Mouse (Mus musculus): ENCODE results near the gene Rplp0.
"Not testable (repeated sequence)": the region's sequence is repeated elsewhere in the genome, so short reads cannot be mapped to it uniquely, and the experiment has no call there.

Rplp0 gene

GRCm38 (mm10) chr5:115551386-115551785 lies 7.9 kb upstream of the Rplp0 start:
- no peak for DNase-seq (ENCODE audit: low spot score)

- no peak for DNase-seq (ENCODE audit: low spot score)
These were observed 7.5 kb upstream of the Rplp0 start for GRCm38 (mm10) chr5:115551799-115552198.

- DNase-seq (ENCODE audit: low spot score), result no peak
These were observed 5.4 kb upstream of the Rplp0 start for GRCm38 (mm10) chr5:115553801-115554420.

- no peak for DNase-seq (ENCODE audit: low spot score)
These were observed 4.6 kb upstream of the Rplp0 start for GRCm38 (mm10) chr5:115554536-115555291.

GRCm38 (mm10) chr5:115556217-115556616 lies 3.0 kb upstream of the Rplp0 start:
- no peak for DNase-seq (ENCODE audit: low spot score)

- DNase-seq (ENCODE audit: low spot score), result no peak
These were observed 979 bp upstream of the Rplp0 start for GRCm38 (mm10) chr5:115558182-115558794.

- DNase-seq (ENCODE audit: low spot score), result no peak
These were observed 1.2 kb downstream of the Rplp0 start for GRCm38 (mm10) chr5:115560336-115560905.

GRCm38 (mm10) chr5:115563771-115564585 lies 4.7 kb downstream of the Rplp0 start:
- no peak for DNase-seq (ENCODE audit: low spot score)

- peak; percentile 69 for DNase-seq (ENCODE audit: low spot score)
These were observed 5.6 kb downstream of the Rplp0 start, which contains the start of gene Gcn1l1 for GRCm38 (mm10) chr5:115564737-115565393. Gcn1l1 (plus strand) TSS chr5:115565254.

- DNase-seq (ENCODE audit: low spot score), result no peak
These were observed 6.1 kb downstream of the Rplp0 start for GRCm38 (mm10) chr5:115565403-115565802.

GRCm38 (mm10) chr5:115568681-115569080 lies 9.4 kb downstream of the Rplp0 start:
- no peak for DNase-seq (ENCODE audit: low spot score)

GRCm38 (mm10) chr5:115569308-115569707 lies 10.0 kb downstream of the Rplp0 start:
- no peak for DNase-seq (ENCODE audit: low spot score)

- DNase-seq (ENCODE audit: low spot score), result no peak
These were observed 10.5 kb downstream of the Rplp0 start for GRCm38 (mm10) chr5:115569721-115570120.

- DNase-seq (ENCODE audit: low spot score), result no peak
These were observed 11.8 kb downstream of the Rplp0 start for GRCm38 (mm10) chr5:115571086-115571485.

GRCm38 (mm10) chr5:115572679-115573535 lies 13.6 kb downstream of the Rplp0 start:
- no peak for DNase-seq (ENCODE audit: low spot score)

GRCm38 (mm10) chr5:115574992-115575391 lies 15.7 kb downstream of the Rplp0 start:
- DNase-seq (ENCODE audit: low spot score), result no peak

- DNase-seq (ENCODE audit: low spot score), result not testable (repeated sequence)
These were observed 18.4 kb downstream of the Rplp0 start for GRCm38 (mm10) chr5:115577686-115578085.

- no peak for DNase-seq (ENCODE audit: low spot score)
These were observed 19.7 kb downstream of the Rplp0 start for GRCm38 (mm10) chr5:115578922-115579321.

GRCm38 (mm10) chr5:115579363-115579762 lies 20.1 kb downstream of the Rplp0 start:
- DNase-seq (ENCODE audit: low spot score), result no peak
